Mouse (Mus musculus) left cerebral cortex, postnatal 14 days (tissue): ENCODE measurements around the gene Il1r1. TPM values are rescaled to one million over a fixed set of nuclear protein-coding genes. Genes with fewer than 3 reads are reported as not detected.

ENCODE experiments used
- DNase-seq, 2 experiments: peaks; one replicate each; pipeline ENCODE4 v3.0.0; 2021 to 2022; ENCODE audit warnings: low spot score in 2 of 2, mixed read lengths in 1 of 2
- intact Hi-C: fragments of 180-260 bp; cut with DNase I; formaldehyde crosslinking; loops from one replicate; pipeline ENCODE4 v1.15.1; 2025
- total RNA-seq, 2 experiments: library from RNA; stranded (reverse); gene quantifications; 2 replicates each; pipeline ENCODE4 v1.2.3; 2021

Gene Il1r1
- total RNA-seq, 2 experiments from 2014 or later = 2.5 to 3.5 TPM

DNA sequence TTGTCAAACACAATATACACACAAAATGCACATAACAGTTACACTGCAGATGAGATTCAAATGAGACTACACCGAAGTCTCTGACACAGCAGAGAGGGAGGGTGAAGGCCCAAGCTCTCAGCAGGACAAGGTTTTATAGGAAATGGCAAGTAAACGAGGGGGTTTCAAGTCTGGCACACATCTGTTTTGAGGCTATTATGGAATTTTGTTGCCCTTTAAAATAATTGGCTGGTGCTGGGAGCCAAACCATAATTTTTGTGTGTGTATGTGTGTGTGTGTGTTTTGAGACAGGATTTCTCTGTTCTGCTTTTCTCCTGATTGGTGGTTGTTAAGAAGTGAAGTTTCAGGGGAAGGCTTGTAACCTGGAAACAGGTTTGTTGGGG lies 128.0 kb downstream of the Il1r1 start:
- intact Hi-C loops = no loop called here
- no peak for DNase-seq

DNA sequence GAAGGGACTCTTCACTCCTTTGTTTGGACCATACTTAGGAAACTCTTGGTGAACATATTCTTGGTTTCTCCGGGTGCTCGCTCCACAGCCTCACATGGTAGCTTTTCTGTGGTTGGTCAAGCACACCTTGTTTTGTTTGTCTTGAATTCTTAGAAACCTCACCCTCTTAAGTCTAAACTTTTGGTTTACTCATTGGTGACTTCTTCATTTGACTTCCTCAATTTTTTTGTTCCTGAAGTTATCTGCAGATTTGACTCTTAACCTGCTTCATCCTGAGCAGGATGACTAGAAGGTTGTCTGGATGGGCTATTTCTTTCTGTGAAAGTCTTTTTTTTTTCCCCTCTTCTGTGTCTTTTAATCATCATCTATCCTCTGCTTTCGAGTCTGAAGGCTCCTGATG lies 129.8 kb downstream of the Il1r1 start:
- intact Hi-C loops = no loop called here
- DNase-seq = no peak

DNA sequence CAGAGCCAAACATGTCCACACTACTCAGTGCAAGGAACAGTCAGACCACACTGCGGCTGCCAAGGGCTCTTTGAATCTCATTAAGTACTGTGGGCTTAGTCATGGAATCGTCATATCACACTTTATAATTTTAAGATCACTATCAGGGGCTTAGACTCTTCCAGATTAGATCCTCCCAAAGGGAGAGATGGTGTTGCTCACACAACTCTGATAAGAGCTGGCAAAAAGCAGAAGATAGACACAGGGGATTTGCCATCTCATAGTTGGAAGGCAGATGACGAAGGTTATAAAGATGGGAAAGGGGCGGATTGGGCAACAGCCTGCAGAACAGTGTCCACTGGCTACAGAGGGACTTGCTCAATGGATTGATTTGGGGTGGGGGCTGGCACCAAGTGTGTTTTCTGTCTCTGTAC lies 130.6 kb downstream of the Il1r1 start:
- no peak for DNase-seq
- intact Hi-C loops = no loop called here

DNA sequence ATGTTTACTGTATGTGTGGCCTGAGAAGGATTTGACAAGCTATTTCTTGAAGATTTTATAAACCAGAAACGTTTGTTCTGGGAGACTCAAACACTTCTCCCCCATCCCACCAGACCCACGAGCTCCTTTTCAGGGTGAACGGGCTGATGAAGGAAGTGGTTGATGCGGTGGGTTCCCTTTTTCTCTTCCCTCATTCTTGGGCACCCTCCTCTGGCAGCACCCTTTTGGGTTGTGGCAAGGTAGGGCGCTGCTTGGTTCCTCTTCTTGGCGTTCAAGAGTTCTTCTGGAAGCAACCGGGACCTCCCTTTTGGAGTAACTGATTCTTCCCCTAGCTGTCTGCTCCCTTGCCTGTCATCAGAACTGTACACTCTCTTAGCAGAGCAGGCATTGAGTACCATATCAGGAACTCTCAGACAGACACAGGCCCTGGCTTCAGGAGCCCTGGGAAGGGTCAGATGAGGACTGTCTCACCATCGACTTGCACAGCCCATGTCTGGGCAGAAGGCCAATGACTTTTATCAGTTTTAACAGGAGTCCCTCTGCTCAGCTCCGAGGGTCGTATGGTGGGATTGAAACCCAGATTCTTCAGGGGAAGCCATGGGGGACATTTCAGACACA lies 131.1 kb downstream of the Il1r1 start:
- DNase-seq = no peak
- intact Hi-C loops = no loop called here

DNA sequence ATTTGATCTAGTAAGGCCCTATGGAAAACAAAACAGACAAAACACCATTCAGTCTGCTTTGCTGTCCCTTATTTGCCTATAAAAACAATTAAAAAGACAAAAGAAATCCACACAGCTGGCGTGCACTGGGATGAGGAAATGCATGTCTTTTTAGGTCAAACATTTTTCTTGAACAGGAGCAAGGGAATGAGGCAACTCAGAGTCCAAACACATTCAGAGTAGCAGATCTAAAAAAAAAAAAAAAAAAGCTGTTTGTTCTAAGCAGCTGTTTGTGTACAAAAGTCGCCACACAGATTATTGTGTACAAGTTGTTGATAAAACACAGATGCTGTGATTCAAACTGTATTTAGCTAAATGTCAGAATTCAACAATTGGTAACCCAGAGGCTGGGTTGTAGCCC lies 133.0 kb downstream of the Il1r1 start:
- DNase-seq = no peak
- intact Hi-C loops = no loop called here

DNA sequence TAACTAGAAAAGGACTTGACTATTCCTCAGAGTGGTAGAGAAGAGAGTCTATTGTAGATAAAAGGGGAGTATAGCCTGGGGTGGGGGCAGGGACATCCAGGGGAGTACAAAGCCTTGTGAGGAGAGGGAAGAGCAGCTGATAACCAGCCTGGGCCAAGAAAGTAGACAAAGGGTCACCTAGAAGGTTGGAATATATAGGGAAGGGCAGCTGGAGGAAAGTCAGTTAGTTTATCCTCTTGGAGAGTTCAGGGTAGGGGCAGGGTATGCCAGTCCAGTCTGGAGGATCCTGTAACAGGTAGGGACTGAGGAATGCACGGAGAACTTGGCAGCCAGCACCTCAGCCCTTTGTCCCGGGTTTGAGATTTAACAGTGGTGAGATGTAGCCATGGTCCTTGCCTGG lies 133.5 kb downstream of the Il1r1 start:
- intact Hi-C loops = no loop called here
- no peak for DNase-seq

DNA sequence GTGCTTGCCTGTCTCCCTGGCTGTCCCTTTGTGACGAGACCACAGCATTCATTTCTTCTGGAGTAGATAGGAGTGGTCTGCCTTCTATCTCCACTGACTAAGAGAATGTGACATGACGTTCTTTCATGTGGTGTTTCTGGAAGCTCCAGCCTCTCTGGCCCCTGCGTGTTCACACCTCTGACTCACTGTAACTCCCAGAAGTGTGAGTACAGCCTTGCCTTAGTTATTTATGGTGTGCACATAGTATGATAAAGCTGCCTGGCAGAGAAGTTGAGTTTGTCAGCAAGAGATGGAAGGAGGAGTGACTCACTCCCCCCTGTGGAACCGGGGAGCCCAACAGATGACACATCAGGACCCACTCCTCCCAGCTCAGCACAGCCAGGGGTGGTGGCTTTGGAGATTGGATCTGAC lies 133.9 kb downstream of the Il1r1 start:
- intact Hi-C loops = no loop called here
- peak in 1 of 2 experiments; percentile 66 for DNase-seq

DNA sequence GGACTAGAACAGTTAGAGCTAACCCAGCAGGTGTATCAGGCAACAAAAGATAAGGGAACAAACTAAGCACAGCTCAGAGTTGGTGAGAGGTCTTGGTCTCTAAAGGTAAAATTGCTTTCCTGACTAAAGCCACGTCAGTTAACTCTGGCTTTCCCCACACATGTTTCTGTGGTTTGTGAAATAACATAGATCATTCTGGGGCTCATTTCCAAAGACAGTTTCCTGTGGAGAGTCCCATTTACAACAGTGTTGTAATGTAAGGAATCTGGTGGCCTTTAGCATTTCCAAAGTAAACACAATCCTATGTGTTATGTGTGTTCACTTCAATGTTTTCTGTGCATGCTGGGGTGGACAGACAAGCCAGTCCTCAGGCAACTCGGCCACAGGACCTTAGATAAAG lies 134.9 kb downstream of the Il1r1 start:
- DNase-seq = no peak
- intact Hi-C loops = no loop called here

DNA sequence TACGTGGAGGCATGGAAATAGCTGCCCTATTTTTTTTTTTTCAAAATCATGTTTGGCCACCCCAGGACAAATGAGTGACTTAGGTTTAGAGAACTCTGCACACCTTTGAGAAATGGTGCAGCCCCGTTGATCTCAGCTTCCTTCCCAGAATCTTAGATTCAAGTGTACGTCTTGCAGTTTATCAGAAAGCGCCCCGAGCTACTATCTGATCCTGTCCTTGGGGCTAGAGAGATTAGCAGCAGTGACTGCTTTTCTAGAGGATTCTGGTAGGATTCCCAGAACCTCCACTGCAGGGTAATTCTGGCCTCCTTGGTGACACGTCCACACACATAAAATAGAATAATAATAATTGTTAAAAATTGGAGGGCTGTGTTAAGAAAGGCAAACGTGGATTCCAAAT lies 136.1 kb downstream of the Il1r1 start:
- intact Hi-C loops = no loop called here
- DNase-seq = no peak

DNA sequence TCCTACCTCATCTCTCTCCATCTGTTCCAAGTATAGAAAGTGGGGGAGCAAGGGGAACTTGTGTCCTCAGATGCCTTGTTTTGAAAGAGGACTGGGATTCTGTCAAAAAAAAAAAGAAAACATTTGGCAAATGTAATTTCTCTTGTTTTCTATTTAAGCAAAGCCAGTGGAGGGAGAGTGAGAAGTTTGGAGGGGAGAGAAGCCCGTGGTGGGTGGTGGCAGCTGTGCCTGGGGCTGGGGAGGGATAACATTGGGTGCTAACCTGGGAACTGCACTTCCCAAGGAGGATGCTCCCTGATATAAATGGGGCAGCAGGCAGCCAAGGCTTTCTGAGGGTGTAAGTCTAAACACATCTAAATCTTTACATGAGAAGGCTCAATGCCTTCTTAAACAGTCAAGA lies 136.7 kb downstream of the Il1r1 start:
- intact Hi-C loops = no loop called here
- no peak for DNase-seq

DNA sequence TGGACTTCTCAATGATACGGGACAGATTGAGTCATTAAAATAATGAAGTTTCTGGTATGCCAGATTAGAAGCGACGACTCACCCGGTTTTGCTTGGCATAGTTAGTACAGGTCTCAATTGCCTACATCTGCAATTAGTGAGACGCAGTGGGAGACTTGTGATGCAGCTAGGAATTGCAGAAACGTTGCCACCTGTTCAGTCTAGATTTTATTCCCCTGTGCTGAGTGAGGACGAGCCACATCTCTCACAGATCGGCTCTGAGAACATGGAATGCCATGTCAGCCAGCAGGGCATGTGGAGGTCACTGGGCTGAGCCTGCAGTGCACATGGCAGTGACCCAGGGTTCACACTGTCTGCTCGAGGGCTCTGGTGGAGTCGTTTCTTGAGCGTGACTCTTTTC lies 137.9 kb downstream of the Il1r1 start:
- intact Hi-C loops = no loop called here
- DNase-seq = no peak

Other genes starting within 250 kb of the Il1r1 start
- gene Il1r2, start 151.0 kb upstream of the Il1r1 start, total RNA-seq = under 1 TPM in 1 of 2 experiments, not detected in 1; 0.76 TPM
- gene Il1rl2, start 99.5 kb downstream of the Il1r1 start, total RNA-seq = 1 to 10 TPM in 1 of 2 experiments, under 1 TPM in 1; 0.77 to 1.3 TPM
- under 1 TPM in 1 of 2 experiments, not detected in 1; 0.15 TPM for gene Il1rl1, start 204.5 kb downstream of the Il1r1 start, total RNA-seq
- gene Il18r1, start 240.5 kb downstream of the Il1r1 start, total RNA-seq = not detected